Mouse (Mus musculus) midbrain, embryonic 10.5 days (tissue): Measurements from ENCODE around the gene Fam129a. TPM values are rescaled to one million over a fixed set of nuclear protein-coding genes. Genes with fewer than 3 reads are reported as not detected.

Experiments
- DNase-seq: peaks from one replicate; pipeline ENCODE4 v3.0.0-alpha.2; 2017; ENCODE audit warnings: low spot score
- H3K27ac ChIP-seq: fragments of 300-500 bp; sonication (generic); replicated peaks from 2 replicates; pipeline ENCODE4 v1.5.1; 2016; ENCODE audit warnings: mild to moderate bottlenecking
- H3K27me3 ChIP-seq: fragments of 300-500 bp; sonication (generic); 2 replicates; pipeline ENCODE4 v1.6.1; 2016; ENCODE audit warnings: low read depth, mild to moderate bottlenecking; ENCODE audit not compliant: poor library complexity, severe bottlenecking
- H3K36me3 ChIP-seq: fragments of 300-500 bp; sonication (generic); 2 replicates; pipeline ENCODE4 v1.6.1; 2016; ENCODE audit warnings: mild to moderate bottlenecking, moderate library complexity
- H3K4me1 ChIP-seq: fragments of 300-500 bp; sonication (generic); 2 replicates; pipeline ENCODE4 v1.6.1; 2016
- H3K4me3 ChIP-seq: fragments of 300-500 bp; sonication (generic); 2 replicates; pipeline ENCODE4 v1.5.1; 2016; ENCODE audit warnings: mild to moderate bottlenecking, moderate library complexity
- H3K9me3 ChIP-seq: fragments of 300-500 bp; sonication (generic); replicated peaks from 2 replicates; pipeline ENCODE4 v1.6.1; 2016; ENCODE audit warnings: mild to moderate bottlenecking
- WGBS: fragments of 180-500 bp; shearing (Covaris S2); methylation state at CpG from one replicate; pipeline ENCODE4 v1.1.7; 2016; 5-methylcytosine and 5-hydroxymethylcytosine counted together
- polyA plus RNA-seq: library from polyadenylated mRNA; unstranded; fragments of >200 nt; fragmentation: Nextera tagmentation; extraction: Ambion mirVana; gene quantifications from 2 replicates; pipeline ENCODE4 v1.2.1, GENCODE M21; 2016

Gene Fam129a
- polyA plus RNA-seq, 1 experiment from 2014 or later = 0.31 TPM

DNA sequence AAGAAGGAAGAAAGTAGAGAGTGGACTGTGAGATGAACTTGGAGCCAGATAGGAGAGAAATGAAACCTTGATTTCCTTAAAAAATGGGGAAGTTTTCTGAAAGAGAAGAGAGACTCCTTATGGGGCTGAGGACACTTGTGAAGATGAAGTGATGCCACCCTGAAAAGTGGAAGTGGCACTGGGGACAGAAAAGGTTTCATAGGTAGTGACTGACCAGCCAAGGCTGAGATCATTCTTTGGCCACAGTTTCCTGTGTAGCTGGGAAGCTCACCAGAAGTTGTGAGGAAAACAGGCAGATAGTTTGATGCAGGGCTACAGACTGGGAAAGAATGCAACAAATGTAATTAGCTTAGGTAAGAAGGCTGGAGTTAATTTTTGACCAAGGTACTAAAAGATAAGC, 49.7 kb downstream of the Fam129a start:
- no peaks in the 10 kb centered on the region for H3K36me3 ChIP-seq
- no peaks in the 10 kb centered on the region for H3K27me3 ChIP-seq
- H3K27ac ChIP-seq = no peak overlapping the region
- no peak for DNase-seq
- no peaks in the 10 kb centered on the region for H3K9me3 ChIP-seq
- no peaks in the 10 kb centered on the region for H3K4me1 ChIP-seq
- H3K4me3 ChIP-seq = no peak overlapping the region

DNA sequence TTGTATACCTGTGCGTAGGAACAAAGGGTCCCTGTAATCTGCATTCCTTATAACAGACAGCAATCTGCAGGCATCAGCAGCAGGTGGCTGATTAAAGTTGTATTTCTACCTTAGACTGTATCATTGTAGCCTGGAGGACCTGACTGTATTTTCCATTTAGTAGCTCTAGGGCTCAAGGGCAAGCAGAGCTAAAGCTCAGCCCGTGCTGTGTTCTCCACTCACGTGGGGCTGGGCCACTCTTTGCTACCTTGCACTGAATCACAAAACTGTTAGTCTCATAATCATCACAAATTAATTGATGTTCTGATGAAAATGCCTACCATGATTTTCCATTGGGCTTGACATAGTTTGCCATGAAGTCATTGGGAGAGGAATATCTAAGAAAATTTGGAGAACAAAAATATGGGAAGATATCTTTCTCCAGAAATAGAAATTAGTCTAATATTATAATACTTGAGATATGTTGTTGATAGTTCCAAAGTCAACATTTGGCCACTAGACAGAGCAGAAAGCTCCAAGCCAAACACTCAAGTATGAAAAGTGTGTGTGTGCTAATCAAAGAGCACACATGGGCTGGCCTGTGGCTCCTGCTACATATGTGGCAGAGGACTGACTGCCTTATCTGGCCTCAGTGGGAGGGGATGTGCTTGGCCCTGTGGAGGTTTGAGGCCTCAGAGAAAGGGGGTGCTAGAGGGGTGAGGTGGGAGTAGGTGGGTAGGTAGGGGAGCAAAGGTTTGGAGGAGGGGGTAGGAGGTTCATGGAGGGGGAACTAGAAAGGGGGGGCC, 53.6 kb downstream of the Fam129a start:
- H3K27ac ChIP-seq = no peak overlapping the region
- no peak overlapping the region for H3K4me3 ChIP-seq
- no peaks in the 10 kb centered on the region for H3K9me3 ChIP-seq
- no peak for DNase-seq
- no peaks in the 10 kb centered on the region for H3K4me1 ChIP-seq
- H3K36me3 ChIP-seq = no peaks in the 10 kb centered on the region
- H3K27me3 ChIP-seq = no peaks in the 10 kb centered on the region
- WGBS = 86% methylated on average over 3 of the region's 3 CpGs

DNA sequence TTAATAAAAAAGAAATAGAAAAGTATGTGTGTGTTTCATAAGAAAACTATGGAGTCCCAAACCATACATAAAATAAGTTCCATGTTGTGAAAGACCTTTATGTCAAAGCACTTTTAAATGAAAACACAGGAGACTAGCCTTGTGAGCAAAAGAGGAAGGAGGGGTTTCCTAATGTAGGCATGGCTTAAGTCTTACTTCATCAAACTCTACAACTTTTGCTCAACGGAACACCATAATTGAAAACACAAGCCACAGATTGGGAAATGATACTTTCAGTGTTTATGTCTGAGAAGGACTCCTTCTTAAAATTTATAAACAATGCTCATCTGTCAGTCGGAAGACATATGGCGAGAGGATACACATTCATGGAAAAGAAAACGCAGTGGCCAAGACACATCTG, 54.3 kb downstream of the Fam129a start:
- H3K27me3 ChIP-seq = no peaks in the 10 kb centered on the region
- H3K36me3 ChIP-seq = no peaks in the 10 kb centered on the region
- WGBS = 92% methylated on average over 4 of the region's 4 CpGs
- no peak overlapping the region for H3K27ac ChIP-seq
- H3K4me3 ChIP-seq = no peak overlapping the region
- H3K9me3 ChIP-seq = no peaks in the 10 kb centered on the region
- H3K4me1 ChIP-seq = no peaks in the 10 kb centered on the region
- no peak for DNase-seq

DNA sequence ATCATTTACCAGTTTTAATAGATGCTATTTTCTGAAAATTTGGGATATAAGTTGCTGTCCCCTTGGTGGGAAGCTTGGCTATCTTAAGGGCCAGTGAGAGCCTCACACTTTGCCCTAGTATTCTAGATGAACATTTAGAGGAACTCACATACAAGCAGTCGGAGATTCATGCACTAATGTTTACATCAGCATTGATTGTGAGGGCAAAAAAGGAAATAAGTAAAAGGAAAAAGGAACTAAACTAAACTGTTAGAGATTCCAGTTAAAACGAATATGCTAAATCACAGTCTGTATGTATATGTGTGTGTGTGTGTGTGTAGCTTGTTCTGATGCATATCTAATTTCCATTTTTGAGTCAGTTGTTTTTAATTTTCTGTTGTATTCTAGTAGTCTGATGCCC, 54.7 kb downstream of the Fam129a start:
- no peaks in the 10 kb centered on the region for H3K36me3 ChIP-seq
- H3K9me3 ChIP-seq = no peaks in the 10 kb centered on the region
- no peak overlapping the region for H3K4me3 ChIP-seq
- H3K27me3 ChIP-seq = no peaks in the 10 kb centered on the region
- DNase-seq = no peak
- H3K27ac ChIP-seq = no peak overlapping the region
- H3K4me1 ChIP-seq = no peaks in the 10 kb centered on the region
- 92% methylated on average over 2 of the region's 2 CpGs for WGBS

- Histone ChIP-seq H3K9me3 (no peaks in the 10 kb centered on the region), H3K4me3 (no peak overlapping the region), H3K4me1 (no peaks in the 10 kb centered on the region), H3K27ac (no peak overlapping the region), H3K36me3 (no peaks in the 10 kb centered on the region), H3K27me3 (no peaks in the 10 kb centered on the region)
- DNase-seq = no peak
- WGBS = 78% methylated on average over 4 of the region's 4 CpGs
Observed at GRCm38 (mm10) chr1:151626631-151627030, 55.6 kb downstream of the Fam129a start.

DNA sequence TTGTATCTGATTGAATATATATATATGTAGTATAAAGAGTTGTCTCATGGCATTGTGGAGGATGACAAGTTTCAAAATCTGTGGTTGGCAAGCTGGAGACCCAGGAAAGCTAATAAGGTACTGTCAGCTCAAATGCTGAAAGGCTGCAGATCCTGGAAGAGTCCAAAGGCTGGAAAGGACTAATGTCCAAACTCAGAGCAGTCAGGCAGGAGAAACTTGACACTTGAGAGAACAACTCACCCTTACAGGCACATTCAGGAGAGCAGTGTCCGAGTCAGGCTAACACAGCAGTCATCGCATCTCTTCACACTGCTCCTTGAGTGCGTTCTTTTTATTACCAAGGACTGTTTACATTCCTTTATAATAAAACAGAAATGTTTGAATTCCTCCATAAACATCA, 56.2 kb downstream of the Fam129a start:
- Histone ChIP-seq H3K4me3 (no peak overlapping the region), H3K4me1 (no peaks in the 10 kb centered on the region), H3K27me3 (no peaks in the 10 kb centered on the region), H3K27ac (no peak overlapping the region), H3K9me3 (no peaks in the 10 kb centered on the region), H3K36me3 (no peaks in the 10 kb centered on the region)
- 76% methylated on average over 3 of the region's 3 CpGs for WGBS
- DNase-seq = no peak

DNA sequence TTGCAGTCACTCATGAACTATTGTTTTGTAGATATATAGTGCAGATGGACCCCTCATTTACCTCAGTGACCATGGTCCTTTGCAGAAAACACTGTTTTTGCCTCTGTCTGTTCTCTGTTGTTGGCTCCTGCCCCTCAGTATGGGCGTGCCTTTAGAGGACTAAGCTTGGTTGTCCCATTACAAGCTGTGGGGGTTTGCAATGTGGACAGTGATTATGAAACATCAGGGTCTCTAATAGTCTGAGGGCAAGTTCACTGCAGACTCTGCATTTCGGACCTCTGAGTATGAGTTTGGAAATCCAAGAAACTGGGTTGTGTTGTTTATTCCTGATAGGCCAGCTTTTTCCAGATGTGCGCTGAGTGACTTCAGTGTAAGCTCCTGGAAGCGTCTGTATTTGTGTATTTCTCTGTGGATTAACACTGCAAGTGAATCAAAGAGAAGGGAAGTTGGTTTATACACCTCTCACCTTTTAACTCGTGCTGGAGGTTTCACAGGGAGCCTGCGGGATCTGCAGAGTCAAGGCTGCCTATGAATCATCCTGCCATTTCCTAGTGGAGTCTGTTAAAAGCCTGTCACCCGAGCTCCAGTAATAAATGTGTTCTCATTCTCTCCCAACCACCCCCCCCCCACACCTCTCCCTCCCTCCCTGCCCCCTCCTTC, 58.7 kb downstream of the Fam129a start:
- H3K36me3 ChIP-seq = no peaks in the 10 kb centered on the region
- H3K27me3 ChIP-seq = no peaks in the 10 kb centered on the region
- 0 out of 2 replicates have a peak, but pooled peaks cover 2% of the 10 kb centered on the region for H3K9me3 ChIP-seq
- H3K4me3 ChIP-seq = no peak overlapping the region
- H3K4me1 ChIP-seq = no peaks in the 10 kb centered on the region
- 69% methylated on average over 7 of the region's 7 CpGs for WGBS
- no peak for DNase-seq
- no peak overlapping the region for H3K27ac ChIP-seq

- Histone ChIP-seq H3K4me3 (no peak overlapping the region), H3K4me1 (no peaks in the 10 kb centered on the region), H3K27ac (no peak overlapping the region), H3K27me3 (no peaks in the 10 kb centered on the region), H3K36me3 (no peaks in the 10 kb centered on the region), H3K9me3 (0 out of 2 replicates have a peak, but pooled peaks cover 2% of the 10 kb centered on the region)
- DNase-seq = no peak
- 85% methylated on average over 2 of the region's 2 CpGs for WGBS
Observed at GRCm38 (mm10) chr1:151630251-151630628, 59.3 kb downstream of the Fam129a start.

- no peaks in the 10 kb centered on the region for H3K36me3 ChIP-seq
- H3K9me3 ChIP-seq = 0 out of 2 replicates have a peak, but pooled peaks cover 2% of the 10 kb centered on the region
Observed at GRCm38 (mm10) chr1:151631061-151631460, 60.1 kb downstream of the Fam129a start.

GRCm38 (mm10) chr1:151631703-151632294, 60.8 kb downstream of the Fam129a start:
- DNase-seq = no peak

More at GRCm38 (mm10) chr1:151631061-151631460, 60.1 kb downstream of the Fam129a start:
- Histone ChIP-seq H3K27ac (no peak overlapping the region), H3K4me3 (no peak overlapping the region), H3K4me1 (no peaks in the 10 kb centered on the region), H3K27me3 (no peaks in the 10 kb centered on the region)
- WGBS = 65% methylated on average over 2 of the region's 2 CpGs
- DNase-seq = no peak

DNA sequence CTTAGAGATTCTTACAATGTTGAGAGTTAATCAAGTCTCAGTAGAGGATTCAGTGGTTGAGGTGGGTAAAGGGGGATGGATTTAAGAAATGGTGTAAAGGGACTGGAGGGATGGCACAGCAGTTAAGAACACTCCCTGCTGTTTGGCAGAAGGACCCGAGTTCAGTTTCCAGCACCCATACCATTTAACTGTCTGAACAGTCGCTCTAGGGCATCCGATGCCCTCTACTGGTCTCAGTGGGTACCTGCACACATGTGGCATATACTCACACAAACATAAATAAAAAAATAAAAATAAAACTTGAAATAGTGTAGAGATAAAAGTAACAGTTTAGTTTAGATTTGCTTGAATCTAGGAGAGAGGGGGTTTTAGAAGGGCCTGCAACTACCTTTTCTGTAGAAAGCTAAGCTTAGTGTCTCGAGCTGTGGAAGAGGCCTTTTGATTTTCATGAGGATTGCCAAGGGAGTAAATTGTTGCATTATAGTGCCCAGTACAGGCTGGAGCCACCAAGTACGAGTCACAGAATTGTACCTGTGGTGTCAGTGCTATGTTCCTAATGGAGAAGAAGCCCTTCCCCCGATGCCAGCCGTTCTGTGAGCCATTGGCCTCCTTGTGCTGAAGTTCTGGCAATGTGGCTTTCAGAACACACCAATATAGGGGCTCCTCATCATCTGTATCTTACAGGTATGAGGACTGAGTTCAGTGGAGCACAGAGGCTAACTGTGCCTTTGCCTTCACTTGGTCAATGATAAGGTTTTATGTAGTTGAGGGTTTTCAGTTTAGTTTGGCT, 61.8 kb downstream of the Fam129a start:
- no peak for DNase-seq
- no peak overlapping the region for H3K27ac ChIP-seq
- 93% methylated on average over 7 of the region's 7 CpGs for WGBS

More at GRCm38 (mm10) chr1:151631703-151632294, 60.8 kb downstream of the Fam129a start:
- no peaks in the 10 kb centered on the region for H3K36me3 ChIP-seq
- H3K9me3 ChIP-seq = 0 out of 2 replicates have a peak, but pooled peaks cover 2% of the 10 kb centered on the region
- WGBS = 78% methylated on average over 11 of the region's 11 CpGs
- H3K4me3 ChIP-seq = no peak overlapping the region
- no peak overlapping the region for H3K27ac ChIP-seq
- no peaks in the 10 kb centered on the region for H3K27me3 ChIP-seq
- no peaks in the 10 kb centered on the region for H3K4me1 ChIP-seq

GRCm38 (mm10) chr1:151636637-151637036, 65.7 kb downstream of the Fam129a start:
- Histone ChIP-seq H3K9me3 (0 out of 2 replicates have a peak, but pooled peaks cover 2% of the 10 kb centered on the region), H3K27ac (no peak overlapping the region), H3K27me3 (no peaks in the 10 kb centered on the region), H3K4me3 (no peak overlapping the region), H3K4me1 (no peaks in the 10 kb centered on the region), H3K36me3 (no peaks in the 10 kb centered on the region)
- DNase-seq = no peak
- WGBS = 91% methylated on average over 3 of the region's 3 CpGs

More for the DNA sequence above, 61.8 kb downstream of the Fam129a start:
- Histone ChIP-seq H3K36me3 (no peaks in the 10 kb centered on the region), H3K9me3 (0 out of 2 replicates have a peak, but pooled peaks cover 2% of the 10 kb centered on the region), H3K4me3 (no peak overlapping the region), H3K27me3 (no peaks in the 10 kb centered on the region), H3K4me1 (no peaks in the 10 kb centered on the region)
